Mouse (Mus musculus) heart, postnatal 14 days (tissue): ENCODE results near the gene Srrm2. TPM values are rescaled to one million over a fixed set of nuclear protein-coding genes. Genes with fewer than 3 reads are reported as not detected.
A peak's percentile ranks its signal among the peaks of the same experiment; 100 is the strongest.
"Not testable (repeated sequence)": the region's sequence is repeated elsewhere in the genome, so short reads cannot be mapped to it uniquely, and the experiment has no call there.

Experiments used
- DNase-seq, 2 experiments: peaks; one replicate each; pipeline ENCODE4 v3.0.0; 2021 to 2022
- intact Hi-C: fragments of 180-260 bp; cut with DNase I; formaldehyde crosslinking; loops from one replicate; pipeline ENCODE4 v1.15.1; 2025
- total RNA-seq, 2 experiments: library from RNA; stranded (reverse); gene quantifications; 2 replicates each; pipeline ENCODE4 v1.2.3; 2021

The Srrm2 gene
- total RNA-seq, 2 experiments from 2014 or later: 192 to 227 TPM

GRCm38 (mm10) chr17:23760231-23760630 is 30.1 kb upstream of the Srrm2 start:
- intact Hi-C loops: no loop called here
- DNase-seq: no peak

GRCm38 (mm10) chr17:23761155-23761554 is 29.2 kb upstream of the Srrm2 start:
- intact Hi-C loops: no loop called here
- no peak for DNase-seq

GRCm38 (mm10) chr17:23762976-23763375 is 27.4 kb upstream of the Srrm2 start:
- DNase-seq: no peak
- intact Hi-C loops: no loop called here

- DNase-seq: no peak
- intact Hi-C loops: loop anchor here (2.0 to 5.0 kb wide), 3 partner anchors 20 to 72 kb away; partner anchors contain the start of genes Prss32 and Prss41
Observed at GRCm38 (mm10) chr17:23770493-23770892, 19.8 kb upstream of the Srrm2 start.

- intact Hi-C loops: loop anchor here (2.0 to 5.0 kb wide), 3 partner anchors 20 to 71 kb away; partner anchors contain the start of genes Prss32 and Prss41
- no peak for DNase-seq
Observed at GRCm38 (mm10) chr17:23770896-23771283, 19.4 kb upstream of the Srrm2 start.

GRCm38 (mm10) chr17:23771284-23772218 is 18.8 kb upstream of the Srrm2 start, which contains the start of gene Flywch1:
Flywch1 (minus strand) TSS chr17:23771602.
- intact Hi-C loops: loop anchor here (2.0 to 5.0 kb wide), 3 partner anchors 21 to 71 kb away; partner anchors contain the start of genes Prss32 and Prss41

GRCm38 (mm10) chr17:23772219-23772556 is 18.1 kb upstream of the Srrm2 start:
- intact Hi-C loops: loop anchor here (5.0 kb wide), 2 partner anchors 35 to 70 kb away; partner anchors contain the start of genes Prss32 and Prss41
- not testable (repeated sequence) for DNase-seq

More at GRCm38 (mm10) chr17:23771284-23772218, 18.8 kb upstream of the Srrm2 start, which contains the start of gene Flywch1:
- DNase-seq: peak; percentile 98

GRCm38 (mm10) chr17:23773676-23774075 is 16.7 kb upstream of the Srrm2 start:
- DNase-seq: no peak
- intact Hi-C loops: loop anchor here (1.0 to 5.0 kb wide), 5 partner anchors 34 to 187 kb away; partner anchors contain the start of genes Elob, Prss32 and Prss41

GRCm38 (mm10) chr17:23774090-23774489 is 16.2 kb upstream of the Srrm2 start:
- intact Hi-C loops: loop anchor here (1.0 to 5.0 kb wide), 5 partner anchors 33 to 186 kb away; partner anchors contain the start of genes Elob, Prss32 and Prss41
- peak; percentile 84 to 89 for DNase-seq

- intact Hi-C loops: loop anchor here (5.0 kb wide), 1 partner anchor 76 kb away; no protein-coding TSS in a partner anchor
- no peak for DNase-seq
Observed at GRCm38 (mm10) chr17:23776216-23776615, 14.1 kb upstream of the Srrm2 start.

- intact Hi-C loops: loop anchor here (5.0 kb wide), 1 partner anchor 75 kb away; no protein-coding TSS in a partner anchor
- no peak for DNase-seq
Observed at GRCm38 (mm10) chr17:23777141-23777540, 13.2 kb upstream of the Srrm2 start.

GRCm38 (mm10) chr17:23778447-23778846 is 11.9 kb upstream of the Srrm2 start:
- DNase-seq: no peak
- intact Hi-C loops: loop anchor here (5.0 kb wide), 1 partner anchor 74 kb away; no protein-coding TSS in a partner anchor

GRCm38 (mm10) chr17:23783352-23783751 is 7.0 kb upstream of the Srrm2 start:
- no peak for DNase-seq
- intact Hi-C loops: no loop called here

GRCm38 (mm10) chr17:23785561-23786471 is 4.5 kb upstream of the Srrm2 start, which contains the start of gene Flywch2:
Flywch2 (minus strand) TSS chr17:23786081.
- intact Hi-C loops: loop anchor here (5.0 kb wide), 1 partner anchor 39 kb away; the partner anchor contains the start of gene Kremen2
- peak; percentile 55 to 70 for DNase-seq

GRCm38 (mm10) chr17:23786510-23786931 is 3.8 kb upstream of the Srrm2 start:
- peak in 1 of 2 experiments; percentile 5 for DNase-seq
- intact Hi-C loops: loop anchor here (5.0 kb wide), 1 partner anchor 39 kb away; the partner anchor contains the start of gene Kremen2

GRCm38 (mm10) chr17:23788973-23789372 is 1.4 kb upstream of the Srrm2 start:
- DNase-seq: no peak
- intact Hi-C loops: loop anchor here (5.0 kb wide), 1 partner anchor 42 kb away; the partner anchor contains the start of gene Kremen2

- intact Hi-C loops: loop anchor here (5.0 kb wide), 1 partner anchor 43 kb away; the partner anchor contains the start of gene Kremen2
- no peak for DNase-seq
Observed at GRCm38 (mm10) chr17:23789749-23790268, 523 bp upstream of the Srrm2 start.

GRCm38 (mm10) chr17:23791079-23791357 is 686 bp downstream of the Srrm2 start:
- DNase-seq: no peak
- intact Hi-C loops: no loop called here

GRCm38 (mm10) chr17:23795323-23795722 is 5.0 kb downstream of the Srrm2 start:
- DNase-seq: no peak
- intact Hi-C loops: no loop called here

GRCm38 (mm10) chr17:23797316-23797715 is 7.0 kb downstream of the Srrm2 start:
- intact Hi-C loops: no loop called here
- no peak for DNase-seq
